Mouse (Mus musculus) testis, adult 2 months (tissue): ENCODE results near the gene Adamts9. TPM values are rescaled to one million over a fixed set of nuclear protein-coding genes. Genes with fewer than 3 reads are reported as not detected.

Experiments
- H3K27ac ChIP-seq: fragments of 200-500 bp; 2 replicates; pipeline ENCODE4 v1.5.1; 2012; ENCODE audit warnings: low read depth, low read length; ENCODE audit not compliant: control insufficient read depth, insufficient read depth
- H3K27me3 ChIP-seq: fragments of 200-500 bp; 2 replicates; pipeline ENCODE4 v1.6.1; 2012; ENCODE audit warnings: mild to moderate bottlenecking, low read length, moderate library complexity; ENCODE audit not compliant: control insufficient read depth, insufficient read depth
- H3K36me3 ChIP-seq: fragments of 200-500 bp; 2 replicates; pipeline ENCODE4 v1.6.1; 2012; ENCODE audit warnings: mild to moderate bottlenecking, low read length; ENCODE audit not compliant: control insufficient read depth, insufficient read depth
- H3K4me1 ChIP-seq: fragments of 200-500 bp; 2 replicates; pipeline ENCODE4 v1.6.1; 2012; ENCODE audit warnings: low read length; ENCODE audit not compliant: control insufficient read depth, insufficient read depth
- H3K4me3 ChIP-seq: fragments of 200-500 bp; 2 replicates; pipeline ENCODE4 v1.5.1; 2012; ENCODE audit warnings: low read depth, mild to moderate bottlenecking, low read length, moderate library complexity, mixed read lengths; ENCODE audit not compliant: control insufficient read depth
- CTCF ChIP-seq: fragments of 200-500 bp; IDR thresholded peaks from 2 replicates; pipeline ENCODE4 v1.5.1; 2012; ENCODE audit warnings: low read depth, mild to moderate bottlenecking, inconsistent platforms, low read length, moderate library complexity; ENCODE audit not compliant: control insufficient read depth, insufficient read depth, insufficient replicate concordance
- POLR2A ChIP-seq: fragments of 200-500 bp; IDR thresholded peaks from 2 replicates; pipeline ENCODE4 v1.6.1; 2012; ENCODE audit warnings: low read depth, mild to moderate bottlenecking, inconsistent platforms, low read length, moderate library complexity; ENCODE audit not compliant: control insufficient read depth
- polyA plus RNA-seq: library from polyadenylated mRNA; depleted of rRNA; stranded (reverse); fragments of >200 nt; gene quantifications from 2 replicates; pipeline ENCODE4 v1.2.3, GENCODE M21; 2012

The Adamts9 gene
- polyA plus RNA-seq, 1 experiment, result 1.3 TPM

DNA sequence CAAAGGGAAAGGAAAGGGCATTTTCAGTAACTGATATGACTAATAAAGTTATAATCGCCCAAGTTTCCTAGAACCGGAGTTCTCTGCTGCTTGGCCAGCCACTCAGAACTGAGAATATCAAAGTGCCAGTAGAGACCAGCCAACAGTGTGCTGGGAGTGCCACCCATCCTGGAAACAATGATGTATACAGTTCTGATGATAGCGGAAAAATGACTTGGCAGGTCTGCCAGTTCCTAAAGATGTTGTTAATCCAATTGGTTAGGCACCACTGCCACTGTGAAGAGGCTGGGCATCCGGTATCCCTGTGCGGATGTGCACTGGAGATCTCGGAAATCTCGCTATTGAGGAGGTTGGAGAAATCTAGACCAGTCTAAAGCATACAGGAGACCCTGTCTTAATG lies 1.4 kb upstream of the Adamts9 start:
- Histone ChIP-seq H3K4me3 (no peak overlapping the region), H3K27ac (no peak overlapping the region), H3K27me3 (no peaks in the 10 kb centered on the region), H3K4me1 (no peaks in the 10 kb centered on the region; the same call in 1 of the 2 replicates), H3K36me3 (no peaks in the 10 kb centered on the region)
- TF ChIP-seq POLR2A (no peak), CTCF (no peak)

DNA sequence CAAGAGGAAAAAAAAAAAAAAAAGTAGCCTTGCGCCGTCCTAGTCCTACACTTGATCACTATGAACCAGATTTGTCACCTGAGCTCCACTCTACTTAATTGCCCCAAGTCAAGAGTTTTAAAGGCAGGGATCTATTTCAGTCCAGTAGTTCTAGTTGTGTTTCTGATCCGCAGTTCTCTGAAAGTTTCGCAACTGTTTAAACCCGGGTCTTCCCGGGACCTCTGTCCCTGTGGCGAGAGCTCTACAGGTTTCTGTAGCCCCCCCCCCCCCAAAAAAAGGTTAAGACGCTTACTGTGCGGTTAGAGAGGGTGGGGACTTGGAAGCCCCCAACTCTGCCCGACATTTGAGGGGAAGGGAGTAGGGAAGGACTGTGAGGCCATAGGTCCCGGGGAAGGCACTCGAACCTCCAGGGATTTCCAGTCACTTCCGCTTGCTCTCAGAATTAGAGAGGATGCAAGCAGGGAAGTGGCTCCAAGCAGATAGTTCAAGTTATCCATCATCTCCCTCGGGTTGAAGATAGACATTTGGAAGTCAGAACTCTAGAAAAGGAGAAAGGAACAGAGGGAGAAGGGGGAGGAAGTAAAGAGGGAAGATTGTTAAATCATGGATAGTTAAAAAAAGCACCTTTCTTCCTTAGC lies 875 bp upstream of the Adamts9 start:
- H3K27me3 ChIP-seq, result no peaks in the 10 kb centered on the region
- H3K27ac ChIP-seq, result no peak overlapping the region; the same call in 1 of the 2 replicates
- H3K4me3 ChIP-seq, result peak overlapping the region; percentile 16; the same call in 1 of the 2 replicates
- H3K36me3 ChIP-seq, result no peaks in the 10 kb centered on the region
- no peak for TF ChIP-seq CTCF
- no peak for TF ChIP-seq POLR2A
- no peaks in the 10 kb centered on the region; the same call in 1 of the 2 replicates for H3K4me1 ChIP-seq

- Histone ChIP-seq H3K27ac (peak overlapping the region; percentile 26), H3K36me3 (no peaks in the 10 kb centered on the region), H3K27me3 (no peaks in the 10 kb centered on the region), H3K4me3 (peak overlapping the region; percentile 39), H3K4me1 (no peaks in the 10 kb centered on the region; the same call in 1 of the 2 replicates)
- TF ChIP-seq CTCF (no peak), POLR2A (no peak)
These were observed 1.4 kb downstream of the Adamts9 start for GRCm38 (mm10) chr6:92941756-92942420.

- H3K27me3 ChIP-seq, result no peaks in the 10 kb centered on the region
- H3K4me3 ChIP-seq, result peak overlapping the region; percentile 39
- no peak for TF ChIP-seq POLR2A
- peak; percentile 15; the same call in 1 of the 2 replicates for TF ChIP-seq CTCF
- H3K4me1 ChIP-seq, result no peaks in the 10 kb centered on the region; the same call in 1 of the 2 replicates
- no peaks in the 10 kb centered on the region for H3K36me3 ChIP-seq
- peak overlapping the region; percentile 26 for H3K27ac ChIP-seq
These were observed 2.0 kb downstream of the Adamts9 start for GRCm38 (mm10) chr6:92941281-92941731.

GRCm38 (mm10) chr6:92940191-92941131 lies 2.8 kb downstream of the Adamts9 start:
- TF ChIP-seq CTCF (no peak), POLR2A (no peak)
- Histone ChIP-seq H3K36me3 (no peaks in the 10 kb centered on the region), H3K27ac (peak overlapping the region; percentile 18; the same call in 1 of the 2 replicates), H3K4me1 (no peaks in the 10 kb centered on the region; the same call in 1 of the 2 replicates), H3K27me3 (no peaks in the 10 kb centered on the region), H3K4me3 (peak overlapping the region; percentile 63)

DNA sequence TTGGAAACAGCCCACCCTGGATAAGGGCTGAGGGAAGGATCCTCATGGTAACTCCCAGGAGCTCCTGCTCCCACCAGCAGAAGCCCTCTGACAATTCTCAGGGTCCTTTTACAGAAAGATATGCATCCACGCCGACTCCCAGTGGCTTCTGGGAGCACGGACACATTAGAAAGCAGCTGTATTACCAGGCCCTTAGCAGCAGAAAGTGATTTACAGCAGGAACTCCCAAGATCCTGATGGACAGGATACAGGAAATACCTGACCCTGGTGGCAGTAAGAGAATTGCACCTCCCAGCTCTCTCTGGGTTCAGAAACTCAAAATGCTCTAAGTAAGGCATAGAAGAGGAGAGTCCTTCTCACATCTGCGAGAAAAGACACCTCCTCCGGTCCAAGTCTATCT lies 15.0 kb downstream of the Adamts9 start:
- Histone ChIP-seq H3K27ac (no peak overlapping the region), H3K36me3 (no peaks in the 10 kb centered on the region), H3K4me1 (no peaks in the 10 kb centered on the region), H3K4me3 (no peak overlapping the region), H3K27me3 (no peaks in the 10 kb centered on the region)
- TF ChIP-seq CTCF, result no peak
- TF ChIP-seq POLR2A, result no peak

DNA sequence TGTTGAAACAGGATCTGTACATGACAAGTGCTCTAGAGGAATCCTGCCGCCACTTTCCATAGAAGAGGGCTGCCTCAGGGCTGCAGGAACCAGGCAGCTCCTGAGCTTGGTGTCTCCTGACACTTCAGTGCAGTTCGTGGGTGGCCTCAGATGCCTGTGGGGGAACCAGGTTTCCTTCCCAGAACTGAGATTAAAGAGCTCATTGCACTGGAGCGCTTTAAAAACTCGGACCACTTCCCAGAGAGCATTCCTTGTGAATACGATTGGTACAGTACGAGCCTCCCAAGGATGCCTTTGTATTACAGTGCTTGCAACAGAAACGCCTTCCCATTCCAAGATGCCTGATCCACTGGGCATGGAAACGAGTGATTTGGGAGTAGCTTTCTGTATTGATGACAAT lies 18.8 kb downstream of the Adamts9 start:
- H3K27ac ChIP-seq, result no peak overlapping the region
- TF ChIP-seq CTCF (no peak), POLR2A (no peak)
- no peaks in the 10 kb centered on the region for H3K36me3 ChIP-seq
- no peak overlapping the region for H3K4me3 ChIP-seq
- H3K27me3 ChIP-seq, result no peaks in the 10 kb centered on the region
- H3K4me1 ChIP-seq, result no peaks in the 10 kb centered on the region
